Mouse (Mus musculus) adrenal gland, adult 18-20 months (tissue): Measurements from ENCODE around the gene Cyp2c70. TPM values are rescaled to one million over a fixed set of nuclear protein-coding genes. Genes with fewer than 3 reads are reported as not detected.
A peak's percentile ranks its signal among the peaks of the same experiment; 100 is the strongest.
"Not testable (repeated sequence)": the region's sequence is repeated elsewhere in the genome, so short reads cannot be mapped to it uniquely, and the experiment has no call there.

Experiments
- DNase-seq, 2 experiments: peaks; one replicate each; pipeline ENCODE4 v3.0.0; 2021 to 2022; ENCODE audit warnings: low spot score in 2 of 2
- long read RNA-seq, 2 experiments: library from polyadenylated mRNA; stranded (forward); transcript quantifications; one replicate each; pipeline ENCODE4 v2.0.0; 2021
- total RNA-seq, 2 experiments: library from RNA; stranded (reverse); gene quantifications; 1 replicate in 1 of 2; 2 replicates in 1 of 2; pipeline ENCODE4 v1.2.3; 2021

Cyp2c70 gene
- total RNA-seq, result under 1 TPM; 0.38 to 0.53 TPM
- long read RNA-seq, experiment 1, result 0 reads
- long read RNA-seq, experiment 2, partial matches to known transcripts, result 0 of 1 reads
- long read RNA-seq, experiment 2, other reads (novel, unspliced or antisense), result 1 of 1 reads

DNA sequence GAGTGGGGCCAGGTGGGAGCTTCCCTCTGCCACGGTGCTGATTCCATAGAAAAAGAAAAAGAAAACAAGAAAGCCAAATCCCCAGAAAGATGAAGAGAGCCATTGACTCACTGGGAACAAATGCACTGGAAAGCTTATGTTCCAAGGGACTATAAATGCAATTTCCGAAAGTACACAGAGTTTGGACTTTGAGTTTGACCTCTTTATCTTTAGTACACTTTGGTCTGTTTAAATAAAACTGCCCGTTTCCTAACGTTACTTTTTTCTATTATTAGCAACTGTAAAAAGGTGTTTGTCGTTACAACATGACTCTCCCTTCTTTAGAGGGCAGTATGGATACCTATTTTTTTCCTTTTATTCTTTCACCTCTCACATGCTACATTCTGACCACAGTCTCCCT, at the start of gene Cyp2c70:
Gene Cyp2c70, minus strand, starts transcription at position 174 of the 400 bp plus-strand sequence.
- no peak for DNase-seq

DNA sequence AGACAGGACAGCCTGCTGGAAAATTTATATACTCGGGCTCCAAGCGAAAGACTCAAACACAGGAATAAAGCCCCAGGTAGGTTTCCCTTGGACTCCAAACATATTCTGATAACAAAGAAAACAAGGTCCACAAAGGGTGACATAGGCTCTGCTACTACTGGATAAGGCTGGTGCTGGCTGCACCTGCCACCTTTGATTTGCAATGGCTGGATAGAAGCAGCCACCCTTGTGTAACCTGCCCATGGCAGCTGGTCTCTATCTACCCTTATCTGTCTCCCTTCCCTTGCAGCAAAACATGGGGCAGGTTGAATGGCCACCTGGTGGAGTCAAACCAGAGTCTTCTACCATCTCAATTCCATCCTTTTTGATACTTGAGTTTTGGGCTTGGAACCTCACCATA, 45.4 kb upstream of the Cyp2c70 start:
- no peak for DNase-seq

DNA sequence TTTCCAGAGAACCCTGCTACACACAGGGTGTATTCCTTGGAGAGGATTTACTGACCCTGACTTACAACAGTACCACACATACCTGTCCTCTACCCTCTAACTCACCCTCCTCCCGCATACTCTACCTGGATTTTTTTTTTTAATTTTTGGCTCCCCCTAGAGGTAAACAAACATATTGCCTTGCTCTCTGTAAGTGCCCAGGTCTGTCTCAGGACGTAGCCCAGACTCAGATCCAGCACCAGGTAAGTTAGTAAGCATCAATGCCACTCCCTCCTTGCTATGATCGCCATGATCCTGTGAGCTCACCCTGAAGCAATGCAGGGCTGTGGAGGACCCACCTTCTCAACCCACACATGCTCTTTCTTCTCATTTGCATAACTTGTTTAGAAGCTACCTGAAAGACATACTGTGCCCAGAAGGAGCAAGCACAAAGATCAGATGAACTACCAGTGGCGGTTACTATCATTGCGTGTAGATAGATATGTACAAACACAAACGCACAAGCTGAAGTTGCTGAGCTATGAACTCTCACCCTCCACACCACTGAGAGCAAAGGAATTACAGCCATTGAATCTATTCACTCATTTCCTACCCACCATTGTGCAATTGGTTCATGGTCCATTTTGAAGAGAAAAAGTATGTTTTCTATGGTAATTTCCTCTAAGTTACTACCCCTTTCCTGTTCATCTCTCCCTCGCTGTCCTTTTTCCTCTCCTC, 44.9 kb upstream of the Cyp2c70 start:
- no peak for DNase-seq

DNA sequence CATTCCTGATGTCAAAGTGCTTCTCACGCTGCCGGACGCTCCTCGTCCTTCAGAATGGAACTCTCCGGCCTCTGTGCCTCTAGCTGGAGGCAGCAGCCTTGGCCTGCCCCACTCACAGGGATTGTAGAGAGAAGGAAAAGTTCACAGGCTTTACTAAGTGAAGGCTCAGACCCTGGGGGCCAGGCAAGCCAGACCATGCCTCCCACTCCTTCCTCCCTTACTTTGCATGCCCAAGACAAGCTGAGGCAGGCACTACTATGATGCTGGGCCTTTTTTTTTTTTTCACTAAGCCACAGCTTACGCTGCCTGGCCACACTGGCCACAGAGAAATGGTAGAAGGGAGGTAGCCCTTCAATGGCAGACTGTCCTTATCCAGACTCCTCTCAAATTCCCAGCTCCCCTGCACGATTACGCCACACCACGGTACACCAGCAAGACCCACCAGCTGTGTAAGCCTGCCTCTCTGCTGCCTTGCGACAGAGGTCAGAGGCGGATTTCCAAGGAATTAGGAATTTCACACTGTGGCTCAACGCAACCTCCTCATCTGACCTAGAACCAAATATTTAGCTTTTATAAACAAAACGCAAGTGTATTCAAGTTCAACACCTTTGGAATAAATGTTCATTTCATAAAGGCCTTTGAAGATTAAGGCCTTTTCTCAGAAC, 44.1 kb upstream of the Cyp2c70 start:
- DNase-seq, result no peak

DNA sequence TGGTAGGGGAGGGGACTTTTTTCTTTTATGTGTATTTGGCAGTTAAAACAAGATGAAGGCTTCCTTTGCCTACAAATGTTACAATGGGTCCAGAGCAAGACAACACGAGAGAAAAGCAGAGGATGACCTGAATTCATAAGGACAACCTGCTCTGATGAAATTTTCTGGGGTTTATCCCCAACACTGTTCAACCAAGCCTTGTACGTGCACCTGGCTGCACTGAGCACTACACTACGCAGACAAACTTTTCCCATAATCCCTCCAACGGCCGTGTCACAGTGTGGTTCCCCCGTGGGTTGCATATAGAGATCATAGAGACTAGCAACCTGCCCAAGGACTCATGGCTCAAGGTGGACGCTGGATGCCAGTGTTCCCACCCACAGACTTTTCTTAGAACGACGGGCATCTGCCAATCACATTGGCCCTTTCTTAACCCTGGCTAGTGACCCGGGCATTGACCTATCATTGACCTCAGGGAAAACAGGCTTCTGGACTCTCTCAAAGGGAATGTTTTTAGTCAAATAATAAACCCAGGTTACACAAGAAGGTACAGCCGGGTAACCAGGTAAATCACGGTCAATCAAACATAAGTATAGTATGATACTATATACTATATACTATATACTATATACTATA, 39.5 kb upstream of the Cyp2c70 start:
- DNase-seq, result no peak

DNA sequence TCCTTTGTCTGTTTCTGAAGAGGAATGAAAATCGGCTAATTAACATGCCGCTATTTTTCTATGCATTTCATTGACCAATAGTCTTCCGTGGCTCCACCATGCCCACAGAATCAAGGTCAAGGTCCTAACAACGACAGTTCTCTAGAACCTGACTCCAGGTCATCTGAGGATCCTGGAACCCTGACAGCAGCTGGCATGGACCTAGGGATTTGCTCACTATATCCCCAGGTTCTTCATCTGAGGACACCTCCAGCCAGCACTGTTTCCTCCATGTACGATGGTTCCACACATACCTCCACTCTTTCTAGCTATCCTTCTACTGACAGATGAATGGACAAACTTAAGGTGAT, 38.6 kb upstream of the Cyp2c70 start:
- no peak for DNase-seq

DNA sequence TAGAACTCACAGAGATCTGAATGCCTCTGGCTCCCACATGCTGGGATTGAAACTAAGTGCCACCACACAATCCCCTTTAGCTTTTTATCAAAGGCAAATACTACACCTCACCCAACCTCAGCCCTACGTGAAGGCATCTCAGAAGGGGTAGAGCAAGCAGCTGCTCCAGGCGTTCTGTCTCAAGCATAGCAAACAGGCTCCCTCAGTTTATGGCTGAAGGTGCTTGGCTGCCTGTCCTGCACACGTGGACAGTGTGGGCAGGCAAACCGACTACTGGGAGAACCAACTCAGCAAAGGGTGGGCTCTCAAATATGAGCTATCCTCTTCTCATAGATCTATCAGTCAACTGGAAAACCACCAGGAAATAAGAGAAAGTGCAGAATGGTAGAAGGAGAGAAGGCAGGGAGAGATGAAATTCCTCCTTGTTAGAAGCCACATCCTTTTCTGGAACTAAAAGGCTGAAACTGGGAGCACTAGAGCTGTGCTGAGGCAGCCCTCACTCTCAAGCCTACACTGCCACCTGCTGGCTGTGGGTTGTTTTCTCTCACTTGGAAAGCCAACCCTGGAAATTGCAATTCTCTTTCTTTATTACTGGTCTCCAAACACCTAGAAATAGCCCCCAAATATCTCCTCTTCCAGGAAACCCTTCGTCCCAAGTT, 38.1 kb upstream of the Cyp2c70 start:
- DNase-seq, result peak; percentile 71

DNA sequence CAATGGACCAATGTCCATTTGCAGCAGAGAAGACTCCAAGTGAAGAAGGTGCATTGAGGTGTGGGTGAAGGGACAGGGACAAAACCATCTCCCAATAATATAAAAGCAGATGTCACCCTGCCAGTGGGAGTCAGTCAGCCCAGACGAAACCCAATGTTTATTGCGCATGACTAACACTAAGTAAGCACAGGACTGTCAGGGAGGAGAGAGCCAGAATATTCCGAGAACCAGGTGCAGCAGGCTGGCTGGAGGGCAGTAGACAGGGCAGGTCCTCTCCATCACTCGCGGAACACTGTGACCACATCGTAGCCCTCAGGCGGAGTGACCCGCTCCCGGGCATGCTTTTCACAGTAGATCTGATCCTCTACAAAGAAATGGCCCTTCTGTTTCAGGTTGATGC, 35.2 kb upstream of the Cyp2c70 start:
- DNase-seq, result not testable (repeated sequence)

DNA sequence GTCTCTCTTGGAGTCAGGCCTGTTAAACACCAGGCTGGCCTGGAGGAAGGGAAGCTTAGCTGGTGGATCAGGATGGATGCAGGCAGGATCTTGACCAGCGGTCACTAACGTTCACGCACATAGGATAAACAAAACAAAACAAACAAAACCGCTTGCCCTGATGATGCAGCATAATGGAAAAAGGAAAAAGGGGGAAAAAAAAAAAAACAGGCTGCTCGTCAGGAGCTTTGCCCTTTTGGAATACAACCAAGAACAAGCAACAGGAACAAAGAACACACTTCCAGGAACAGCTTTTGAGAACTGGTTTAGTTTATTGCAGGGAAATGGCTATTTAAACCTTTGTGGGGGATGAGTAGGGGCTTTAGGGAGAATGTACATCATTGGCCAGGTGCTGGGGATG, 33.7 kb upstream of the Cyp2c70 start:
- no peak for DNase-seq

DNA sequence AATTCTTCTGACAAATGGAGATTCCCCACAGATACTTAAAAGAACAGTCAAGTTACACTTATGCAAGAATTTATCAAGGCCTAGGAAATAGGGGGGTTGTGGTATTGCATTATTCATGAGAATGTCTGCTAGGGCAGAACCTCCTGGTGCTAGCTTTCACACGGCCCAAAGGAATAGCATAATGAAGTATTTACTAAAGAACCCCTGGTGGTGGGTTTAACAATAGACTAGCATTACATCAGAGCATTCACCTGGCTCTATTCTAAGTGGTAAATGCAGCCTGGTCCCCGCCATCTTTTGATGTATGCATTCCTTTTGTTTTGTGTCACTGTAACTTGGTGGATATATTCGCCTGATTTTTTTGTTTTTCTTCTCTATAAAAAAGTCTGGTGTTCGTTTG, 15.8 kb upstream of the Cyp2c70 start:
- DNase-seq, result not testable (repeated sequence)

DNA sequence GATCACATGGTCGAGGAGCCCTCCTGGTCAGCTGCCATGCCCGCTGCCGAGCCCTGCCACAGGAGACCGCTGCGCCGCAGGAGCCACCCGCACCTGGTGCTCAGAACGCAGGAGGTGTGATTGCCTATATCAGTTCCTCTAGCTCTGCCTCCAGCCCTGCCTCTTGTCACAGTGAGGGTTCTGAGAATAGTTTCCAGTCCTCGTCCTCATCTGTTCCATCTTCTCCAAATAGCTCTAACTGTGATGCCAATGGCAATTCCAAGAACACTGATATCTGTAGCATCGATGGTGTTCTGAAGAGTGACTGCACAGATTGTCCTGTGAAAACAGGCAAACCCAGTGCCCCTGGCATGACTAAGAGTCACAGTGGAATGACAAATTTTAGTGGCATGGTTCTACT, 3.5 kb upstream of the Cyp2c70 start:
- DNase-seq, result no peak

DNA sequence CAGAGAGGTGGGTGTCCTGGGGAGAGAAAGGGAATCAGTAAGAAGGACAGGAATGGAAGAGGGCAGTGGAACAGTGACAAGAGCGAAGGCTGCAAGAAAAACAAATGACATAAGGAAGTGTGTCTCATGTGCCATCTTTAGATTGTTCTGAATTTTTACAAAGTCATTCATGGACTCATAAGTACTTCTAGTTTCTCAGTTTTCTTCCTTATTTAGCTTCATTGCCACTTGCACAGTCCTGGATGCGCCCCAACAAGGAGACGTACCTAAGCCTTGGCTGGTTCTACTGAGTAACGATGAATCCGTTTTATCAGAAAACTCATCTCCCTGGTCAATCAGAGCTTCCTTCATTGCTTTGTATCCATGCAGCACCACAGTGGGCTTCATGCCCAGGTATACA, 3.5 kb downstream of the Cyp2c70 start:
- no peak for DNase-seq

DNA sequence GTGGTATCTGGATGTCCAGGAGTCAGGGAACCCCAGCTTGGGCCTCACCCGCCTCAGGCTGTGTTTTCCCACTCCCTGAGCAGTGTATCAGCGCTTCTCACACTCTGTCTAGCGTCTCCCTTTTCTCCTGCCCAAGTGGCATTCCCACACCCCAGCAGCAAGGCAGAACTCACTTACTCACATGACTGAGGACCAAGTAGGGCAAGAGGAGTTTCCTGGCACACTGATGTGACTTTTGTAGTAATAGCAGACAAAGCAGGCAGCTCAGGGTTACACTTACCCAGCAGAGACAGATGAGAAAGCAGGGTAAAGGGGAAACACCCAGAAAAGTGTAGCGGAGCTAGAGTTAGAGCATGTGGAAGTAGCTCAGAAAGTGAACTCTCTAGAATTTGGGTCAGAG, 8.8 kb downstream of the Cyp2c70 start:
- no peak for DNase-seq

DNA sequence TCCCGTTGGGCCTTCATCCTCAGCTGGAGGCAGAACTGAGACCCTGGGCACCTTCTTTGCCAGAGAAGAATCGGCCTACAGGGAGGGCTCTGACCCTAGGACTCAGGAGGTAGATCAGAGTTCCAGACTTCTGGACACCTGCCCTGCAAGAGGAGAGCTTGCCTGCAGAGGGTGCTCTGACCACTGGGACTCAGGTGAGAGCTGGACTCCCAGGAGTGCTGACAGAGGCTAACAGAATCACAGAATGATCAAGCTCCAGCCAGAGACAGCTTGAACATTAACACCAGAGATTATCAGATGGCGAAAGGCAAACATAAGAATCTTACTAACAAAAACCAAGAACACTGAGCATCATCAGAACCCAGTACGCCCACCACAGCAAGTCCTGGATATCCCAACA, 18.7 kb downstream of the Cyp2c70 start:
- DNase-seq, result not testable (repeated sequence)

DNA sequence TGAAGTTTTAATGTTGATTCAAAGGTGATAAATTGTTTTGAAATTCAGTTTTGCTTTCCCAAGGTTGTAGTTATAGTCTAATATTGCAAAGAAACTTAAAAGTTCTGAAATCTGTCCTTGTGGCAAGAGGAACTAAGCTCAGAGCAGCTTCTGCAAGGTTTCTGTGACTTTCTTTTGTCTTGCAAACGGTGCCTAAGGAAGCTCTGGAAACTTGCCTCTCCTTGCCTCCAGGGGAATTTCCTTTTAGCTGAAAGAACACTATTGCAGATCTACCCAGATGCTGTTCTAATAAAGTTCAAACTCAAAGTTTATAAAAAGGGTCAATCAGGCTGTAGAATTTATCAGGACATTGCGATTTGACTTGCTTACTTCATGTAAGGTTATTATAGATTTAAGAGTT, 60.1 kb downstream of the Cyp2c70 start:
- DNase-seq, result not testable (repeated sequence)

DNA sequence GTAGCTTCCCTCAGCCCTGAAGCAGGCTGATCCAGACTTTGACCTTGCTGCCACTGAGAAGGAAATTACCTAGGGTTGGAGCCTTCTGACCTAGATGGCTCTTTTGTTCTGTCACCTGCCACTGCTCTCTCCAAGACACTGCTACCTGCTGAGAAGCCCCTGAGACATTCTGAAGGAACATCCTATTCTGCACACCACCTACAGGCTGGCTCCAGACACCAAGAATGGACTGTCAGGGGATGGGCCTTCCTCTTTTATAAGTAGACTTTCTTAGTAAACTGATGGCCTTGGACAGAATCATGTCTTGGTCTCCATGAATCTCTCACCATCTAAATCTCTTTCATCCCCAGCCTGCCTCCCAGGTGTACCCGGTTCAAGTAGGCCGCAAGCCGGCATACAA, 62.0 kb downstream of the Cyp2c70 start:
- DNase-seq, result not testable (repeated sequence)

DNA sequence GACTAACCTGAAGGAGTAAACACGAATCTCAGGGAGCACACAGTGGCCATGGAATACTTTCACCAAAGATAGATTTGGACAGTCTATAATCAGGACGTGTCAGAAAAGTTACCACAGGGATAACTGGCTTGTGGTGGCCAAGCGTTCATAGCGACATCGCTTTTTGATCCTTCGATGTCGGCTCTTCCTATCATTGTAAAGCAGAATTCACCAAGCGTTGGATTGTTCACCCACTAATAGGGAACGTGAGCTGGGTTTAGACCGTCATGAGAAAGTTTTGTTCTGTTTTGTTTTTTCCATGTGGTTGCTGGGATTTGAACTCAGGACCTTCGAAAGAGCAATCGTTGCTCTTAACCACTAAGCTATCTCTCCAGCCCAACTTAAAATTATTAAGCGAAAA, 67.5 kb downstream of the Cyp2c70 start:
- DNase-seq, result not testable (repeated sequence)
